Mouse (Mus musculus) bone marrow, adult 2 months (tissue): Measurements from ENCODE around the gene Dhx29. TPM values are rescaled to one million over a fixed set of nuclear protein-coding genes. Genes with fewer than 3 reads are reported as not detected.

Source experiments
- H3K27ac ChIP-seq: fragments of 200-500 bp; 2 replicates; pipeline ENCODE4 v1.5.1; 2012; ENCODE audit warnings: low read depth, mild to moderate bottlenecking, control low read depth, inconsistent platforms, low read length; ENCODE audit not compliant: control insufficient read depth, poor library complexity, insufficient read depth
- H3K4me1 ChIP-seq: fragments of 200-500 bp; 2 replicates; pipeline ENCODE4 v1.6.1; 2011; ENCODE audit warnings: low read length; ENCODE audit not compliant: control insufficient read depth, insufficient read depth
- H3K4me3 ChIP-seq: fragments of 200-500 bp; replicated peaks from 2 replicates; pipeline ENCODE3; 2011; ENCODE audit warnings: mild to moderate bottlenecking, low read depth, low read length, control low read depth; ENCODE audit not compliant: control insufficient read depth
- CTCF ChIP-seq: fragments of 200-500 bp; IDR thresholded peaks from 2 replicates; pipeline ENCODE4 v1.5.1; 2011; ENCODE audit warnings: low read length, control low read depth; ENCODE audit not compliant: control insufficient read depth, insufficient read depth
- POLR2A ChIP-seq: fragments of 200-500 bp; IDR thresholded peaks from 2 replicates; pipeline ENCODE4 v1.6.1; 2011; ENCODE audit warnings: low read depth, mild to moderate bottlenecking, control low read depth, low read length, borderline replicate concordance; ENCODE audit not compliant: control insufficient read depth
- WGBS: fragments of 180-500 bp; shearing (Covaris S2); methylation state at CpG from one replicate; pipeline ENCODE4 v1.1.7; 2018; 5-methylcytosine and 5-hydroxymethylcytosine counted together
- polyA plus RNA-seq: library from polyadenylated mRNA; stranded (reverse); fragments of >200 nt; gene quantifications from 2 replicates; pipeline ENCODE4 v1.2.4, GENCODE M21; 2011; ENCODE audit warnings: low replicate concordance; ENCODE audit not compliant: missing spikeins, insufficient read depth, insufficient read length

Dhx29 gene
- polyA plus RNA-seq, 1 experiment, result 11.0 TPM

DNA sequence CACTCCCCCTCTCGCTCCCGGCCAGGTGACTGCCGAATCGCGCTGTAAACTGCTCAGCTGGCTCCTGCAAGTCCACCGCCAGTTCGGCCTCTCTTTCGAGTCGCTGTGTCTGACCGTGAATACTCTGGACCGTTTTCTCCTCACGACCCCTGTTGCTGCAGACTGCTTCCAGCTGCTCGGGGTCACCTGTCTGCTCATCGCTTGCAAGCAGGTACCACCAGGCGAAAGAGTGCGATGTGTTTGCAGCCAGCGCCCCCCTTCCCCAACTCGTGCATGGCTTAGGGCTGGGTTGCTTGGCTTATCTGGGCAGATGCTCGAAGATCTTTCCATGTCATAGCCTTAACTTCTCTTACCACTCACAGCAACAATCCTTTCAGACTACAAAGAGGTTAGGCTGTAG is 61.6 kb downstream of the Dhx29 start:
- Histone ChIP-seq H3K4me3 (peak overlapping the region; percentile 75), H3K4me1 (peaks cover 5% of the 10 kb centered on the region; the same call in 1 of the 2 replicates), H3K27ac (no peak overlapping the region; the same call in 1 of the 2 replicates)
- TF ChIP-seq POLR2A, result no peak
- no peak for TF ChIP-seq CTCF
- 3% methylated on average over 19 of the region's 19 CpGs for whole genome bisulfite sequencing

DNA sequence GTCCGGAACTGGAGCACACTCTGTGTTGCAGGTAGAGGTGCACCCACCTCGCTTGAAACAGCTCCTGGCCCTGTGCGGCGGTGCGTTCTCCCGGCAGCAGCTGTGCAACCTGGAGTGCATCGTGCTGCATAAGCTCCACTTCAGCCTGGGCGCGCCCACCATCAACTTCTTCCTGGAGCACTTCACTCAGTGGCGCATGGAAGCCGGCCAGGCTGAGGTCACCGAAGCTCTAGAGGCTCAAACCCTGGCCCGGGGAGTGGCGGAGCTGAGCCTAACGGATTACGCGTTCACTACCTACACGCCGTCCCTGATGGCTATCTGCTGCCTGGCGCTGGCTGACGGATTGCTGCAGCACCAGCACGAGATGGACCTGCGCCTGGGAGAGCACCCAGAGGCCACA is 62.3 kb downstream of the Dhx29 start:
- peaks cover 5% of the 10 kb centered on the region; the same call in 1 of the 2 replicates for H3K4me1 ChIP-seq
- H3K27ac ChIP-seq, result peak overlapping the region; percentile 55
- 3% methylated on average over 23 of the region's 23 CpGs for WGBS
- peak overlapping the region; percentile 75 for H3K4me3 ChIP-seq
- TF ChIP-seq CTCF, result no peak
- TF ChIP-seq POLR2A, result no peak

DNA sequence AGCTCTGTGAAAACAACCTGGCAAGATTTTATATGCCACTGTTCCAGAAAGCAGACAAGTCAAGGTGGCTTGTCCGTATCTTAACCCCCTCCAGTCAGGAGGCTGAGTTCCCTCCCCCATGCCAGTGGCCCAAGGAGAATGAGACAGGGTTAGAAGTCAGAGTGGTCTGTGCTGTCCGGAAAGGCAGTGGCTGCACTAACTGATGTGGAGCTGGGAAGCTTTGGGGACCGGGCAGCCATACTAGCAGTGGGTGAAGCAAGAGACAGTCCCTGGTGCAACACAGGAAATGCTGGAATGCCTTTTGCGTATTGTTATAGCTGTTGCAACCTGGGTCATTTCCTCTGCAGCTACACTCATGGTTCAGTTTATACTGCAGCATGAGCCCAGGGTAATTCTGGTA is 63.1 kb downstream of the Dhx29 start:
- peak overlapping the region; percentile 56 for H3K4me3 ChIP-seq
- WGBS, result under 1% methylated on average over 4 of the region's 4 CpGs
- H3K4me1 ChIP-seq, result peaks cover 5% of the 10 kb centered on the region; the same call in 1 of the 2 replicates
- H3K27ac ChIP-seq, result peak overlapping the region; percentile 55
- TF ChIP-seq CTCF (no peak), POLR2A (no peak)

DNA sequence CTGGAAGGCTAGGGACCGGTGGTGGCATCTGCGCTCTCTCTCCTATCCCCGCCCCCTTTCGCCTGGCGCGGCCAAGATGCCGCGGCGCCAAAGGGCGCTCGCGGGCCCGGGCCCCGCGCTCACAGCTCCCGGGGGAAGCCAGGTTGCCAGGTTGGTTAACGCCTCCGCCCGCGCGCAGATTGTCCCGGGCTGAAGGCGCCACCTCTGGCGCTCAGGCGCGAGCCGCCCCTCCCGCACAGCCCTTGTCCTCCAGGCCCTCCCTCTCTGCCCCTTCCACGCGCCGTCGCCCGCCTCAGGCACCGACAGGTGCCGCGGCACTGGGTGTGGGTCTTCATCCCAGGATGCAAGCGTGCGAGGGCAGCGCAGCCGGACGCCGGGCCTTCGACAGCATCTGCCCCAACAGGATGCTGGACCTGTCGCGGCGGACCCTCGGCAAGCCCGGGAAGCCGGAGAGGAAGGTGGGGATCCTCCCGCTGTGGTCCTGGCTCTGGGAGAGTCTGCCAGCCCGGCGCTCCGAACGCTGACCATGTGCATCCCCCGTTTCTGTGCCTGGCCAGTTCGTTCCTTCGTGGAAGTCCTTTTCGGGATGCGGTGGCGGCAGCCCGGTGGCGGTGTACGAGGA is 66.4 kb downstream of the Dhx29 start, which contains the start of gene Mcidas:
Gene Mcidas (plus strand): TSS at position 315 of the 622 bp plus-strand sequence.
- peaks cover 5% of the 10 kb centered on the region for H3K4me1 ChIP-seq
- no peak within 1 kb of the TSS; the same call in 1 of the 2 replicates for H3K27ac ChIP-seq
- no peak for TF ChIP-seq CTCF
- TF ChIP-seq POLR2A, result no peak
- H3K4me3 ChIP-seq, result peak within 1 kb of the TSS; percentile 47
- under 1% methylated on average over 63 of the region's 63 CpGs for WGBS

DNA sequence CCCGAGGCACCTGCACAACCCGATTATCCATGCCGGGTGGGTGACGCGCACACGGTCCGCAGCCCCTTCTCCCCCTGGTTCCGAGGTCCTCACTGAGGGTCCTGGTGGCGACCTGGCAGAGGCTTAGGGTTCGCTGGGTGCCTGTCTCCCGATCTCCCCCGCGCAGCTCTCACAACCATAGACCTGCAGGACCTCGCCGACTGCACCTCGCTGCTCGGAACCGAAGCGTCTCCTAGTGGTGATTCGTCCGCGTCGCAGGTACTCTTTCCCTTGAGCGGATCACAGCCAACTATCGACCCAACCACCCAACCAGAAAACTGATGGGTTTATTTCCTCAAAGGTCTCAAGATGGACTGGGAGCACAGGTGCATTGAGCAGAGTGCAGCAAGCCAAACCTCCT is 66.9 kb downstream of the Dhx29 start:
- TF ChIP-seq CTCF (peak; percentile 88), POLR2A (no peak)
- H3K27ac ChIP-seq, result no peak overlapping the region; the same call in 1 of the 2 replicates
- under 1% methylated on average over 25 of the region's 25 CpGs for WGBS
- H3K4me3 ChIP-seq, result peak overlapping the region; percentile 47
- peaks cover 5% of the 10 kb centered on the region for H3K4me1 ChIP-seq

DNA sequence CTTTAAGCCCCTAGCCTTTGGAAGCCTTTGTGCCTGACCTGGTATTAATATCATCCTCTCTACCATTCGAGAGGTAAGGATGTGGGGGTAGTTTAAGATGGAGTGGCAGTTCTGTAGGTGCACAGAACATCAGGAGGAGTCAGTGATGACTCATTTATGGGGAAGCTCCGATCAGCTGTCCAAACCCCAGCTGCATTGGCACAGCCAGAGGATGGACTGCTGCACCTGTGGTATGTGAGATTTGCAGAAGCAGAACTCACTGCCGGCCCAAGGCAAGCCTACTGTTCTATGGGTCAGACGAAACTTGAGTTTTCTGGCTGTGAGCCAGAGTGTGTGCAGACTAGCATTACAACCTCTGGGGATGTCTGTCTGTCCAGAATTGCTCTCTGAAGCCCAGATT is 69.2 kb downstream of the Dhx29 start:
- Histone ChIP-seq H3K4me1 (no peaks in the 10 kb centered on the region; the same call in none of the 2 replicates), H3K27ac (no peak overlapping the region), H3K4me3 (no peak overlapping the region)
- no peak for TF ChIP-seq POLR2A
- no peak for TF ChIP-seq CTCF
- 24% methylated on average over 4 of the region's 4 CpGs for WGBS

DNA sequence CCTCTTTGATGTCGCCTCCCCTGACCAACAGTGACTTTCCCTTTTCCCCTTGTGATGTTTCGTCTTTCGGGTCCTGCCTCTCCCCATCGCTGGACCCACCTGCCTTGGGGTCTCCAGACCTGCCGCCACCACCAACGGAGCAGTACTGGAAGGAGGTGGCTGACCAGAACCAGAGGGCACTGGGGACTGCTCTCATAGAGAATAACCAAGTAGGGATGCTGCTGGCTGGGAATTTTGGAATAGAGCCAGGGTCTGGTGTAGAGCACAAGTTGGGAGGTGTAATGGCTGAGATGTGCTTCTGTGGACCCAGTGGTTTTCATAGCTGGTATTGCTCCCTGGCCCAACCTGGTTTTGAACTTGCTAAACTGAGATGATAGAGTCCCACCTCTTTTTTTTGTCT is 70.1 kb downstream of the Dhx29 start:
- WGBS, result 70% methylated on average over 6 of the region's 6 CpGs
- TF ChIP-seq CTCF (no peak), POLR2A (no peak)
- H3K4me3 ChIP-seq, result no peak overlapping the region
- no peak overlapping the region for H3K27ac ChIP-seq
- H3K4me1 ChIP-seq, result no peaks in the 10 kb centered on the region; the same call in none of the 2 replicates

DNA sequence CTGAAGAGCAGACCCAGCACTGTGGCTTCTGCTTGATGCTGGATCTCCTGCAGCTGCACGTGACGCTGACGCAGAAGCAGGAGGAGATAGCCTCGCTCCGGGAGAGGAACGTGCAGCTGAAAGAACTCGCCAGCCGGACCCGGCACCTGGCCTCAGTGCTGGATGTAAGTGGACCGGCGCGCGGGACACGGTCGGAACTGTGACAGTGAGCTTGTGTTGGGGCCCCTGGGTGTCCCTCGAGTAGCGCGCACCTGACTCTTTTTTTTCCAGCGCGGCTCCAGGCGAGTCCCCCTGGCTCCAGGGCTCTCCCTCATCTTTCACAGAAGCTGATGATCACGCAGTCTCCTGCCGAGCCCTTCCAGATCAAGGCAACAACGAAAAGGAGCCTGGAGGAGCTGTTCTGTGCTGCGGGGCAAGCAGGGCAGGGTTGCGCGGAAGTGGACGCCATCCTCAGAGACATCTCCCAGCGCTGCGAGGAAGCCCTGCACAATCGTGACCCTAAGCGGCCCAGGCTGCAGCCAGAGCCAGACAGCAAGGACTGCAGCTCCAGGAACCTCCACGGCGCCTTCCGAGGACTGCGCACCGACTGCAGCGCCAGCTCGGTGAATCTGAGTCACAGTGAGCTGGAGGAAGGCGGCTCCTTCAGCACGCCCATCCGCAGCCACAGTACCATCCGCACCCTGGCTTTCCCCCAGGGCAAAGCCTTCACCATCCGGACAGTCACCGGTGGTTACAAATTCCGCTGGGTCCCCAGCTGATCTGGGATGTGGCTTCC is 71.4 kb downstream of the Dhx29 start:
- Histone ChIP-seq H3K4me3 (no peak overlapping the region), H3K4me1 (no peaks in the 10 kb centered on the region; the same call in none of the 2 replicates)

More for the DNA sequence above, 71.4 kb downstream of the Dhx29 start:
- no peak for TF ChIP-seq POLR2A
- TF ChIP-seq CTCF, result no peak
- WGBS, result under 1% methylated on average over 46 of the region's 46 CpGs
- H3K27ac ChIP-seq, result no peak overlapping the region
